Mouse (Mus musculus) kidney, adult 11 months (tissue): ENCODE measurements at regions not wholly inside any gene's neighbourhood (a gene's known extent, or its start where the extent isn't known, plus 50 kb on each side); places are given as distances from the start of the nearest gene placed in this dataset.
"Not testable (repeated sequence)": the region's sequence is repeated elsewhere in the genome, so short reads cannot be mapped to it uniquely, and the experiment has no call there.

Source experiments
- DNase-seq: peaks from one replicate; pipeline ENCODE4 v3.0.0; 2022

- DNase-seq, result no peak
These were observed 172.7 kb upstream of the Prkcq start for GRCm38 (mm10) chr2:10999217-10999618.

- DNase-seq, result no peak
These were observed 166.1 kb upstream of the Prkcq start for GRCm38 (mm10) chr2:11005806-11006205.

GRCm38 (mm10) chr2:11011041-11011962, 160.6 kb upstream of the Prkcq start:
- no peak for DNase-seq

GRCm38 (mm10) chr2:11012312-11012860, 159.5 kb upstream of the Prkcq start:
- DNase-seq, result no peak

DNA sequence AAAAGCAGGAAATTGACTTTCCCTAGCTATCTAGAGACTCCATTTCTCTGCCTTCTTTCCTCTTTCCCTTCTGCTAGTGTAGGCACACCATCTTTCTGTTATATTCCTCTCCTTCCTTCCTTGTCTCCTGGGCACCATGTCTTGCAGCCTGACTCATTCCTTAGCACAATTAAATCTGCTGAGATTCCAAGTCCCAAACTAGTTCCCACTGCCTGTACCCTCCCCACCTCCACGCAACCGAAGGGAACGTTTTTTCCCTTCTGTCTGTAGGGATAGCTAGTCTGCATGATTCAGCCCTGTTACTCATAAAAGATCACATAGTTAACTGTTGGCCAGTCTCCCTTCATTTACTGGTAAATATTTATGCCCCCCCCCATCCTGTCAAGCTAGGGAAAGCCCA, 158.8 kb upstream of the Prkcq start:
- DNase-seq, result no peak

DNA sequence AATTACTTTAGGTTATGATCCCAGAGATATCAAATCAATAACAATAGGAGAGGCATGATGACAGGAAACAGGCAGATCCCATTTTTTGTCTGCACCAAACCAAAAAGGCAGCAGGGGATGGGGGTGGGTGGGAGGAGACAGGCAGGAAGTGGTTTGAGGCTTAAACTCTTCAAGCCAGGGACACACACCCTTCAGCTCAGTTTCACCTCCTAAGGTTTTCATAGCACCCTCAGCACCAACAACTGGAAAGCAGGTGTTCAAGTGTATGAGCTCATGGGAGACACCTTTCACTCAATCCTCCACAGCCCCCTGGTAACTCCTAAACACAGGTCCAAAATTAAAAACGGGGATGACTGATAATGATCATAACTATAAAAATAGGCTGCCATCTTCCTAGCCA, 155.5 kb upstream of the Prkcq start:
- no peak for DNase-seq

DNA sequence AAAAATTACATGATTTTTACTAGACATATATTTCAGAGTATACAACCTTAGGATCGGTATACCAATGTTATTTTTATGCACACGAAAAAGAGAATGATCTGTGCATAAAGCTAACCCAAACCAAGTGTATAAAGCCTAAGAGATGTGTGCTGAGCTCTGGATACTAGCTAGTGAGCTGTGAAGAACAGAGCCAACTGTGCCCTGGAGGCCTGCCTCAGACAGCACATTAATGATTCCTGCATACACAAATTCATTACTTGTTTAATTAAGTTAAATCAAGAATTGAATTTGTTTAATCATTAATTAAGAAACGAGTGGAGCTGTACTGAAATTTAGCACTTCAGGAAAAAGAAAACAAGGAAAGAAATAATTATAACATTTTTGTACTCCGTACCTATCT, 139.0 kb upstream of the Prkcq start:
- DNase-seq, result peak; percentile 35

DNA sequence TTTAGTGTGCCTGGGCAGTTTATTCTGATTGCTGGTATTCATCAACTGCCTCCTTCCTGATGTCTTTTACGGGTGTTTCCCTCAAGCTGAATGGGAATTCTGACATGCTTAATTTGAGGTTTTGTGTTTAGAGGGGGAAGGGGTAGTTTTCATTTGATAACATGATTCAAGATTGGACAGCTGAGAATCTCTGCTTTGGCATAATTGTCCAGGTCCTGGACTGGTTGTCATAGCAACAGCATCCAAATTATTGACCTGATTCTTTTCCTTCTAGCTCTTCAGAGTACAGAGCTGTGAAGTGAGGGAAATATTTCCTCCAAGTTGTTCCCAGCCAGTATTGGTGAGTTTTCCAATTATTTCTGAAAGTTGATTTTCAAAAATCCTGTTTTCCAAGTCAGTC, 137.7 kb upstream of the Prkcq start:
- DNase-seq, result no peak

DNA sequence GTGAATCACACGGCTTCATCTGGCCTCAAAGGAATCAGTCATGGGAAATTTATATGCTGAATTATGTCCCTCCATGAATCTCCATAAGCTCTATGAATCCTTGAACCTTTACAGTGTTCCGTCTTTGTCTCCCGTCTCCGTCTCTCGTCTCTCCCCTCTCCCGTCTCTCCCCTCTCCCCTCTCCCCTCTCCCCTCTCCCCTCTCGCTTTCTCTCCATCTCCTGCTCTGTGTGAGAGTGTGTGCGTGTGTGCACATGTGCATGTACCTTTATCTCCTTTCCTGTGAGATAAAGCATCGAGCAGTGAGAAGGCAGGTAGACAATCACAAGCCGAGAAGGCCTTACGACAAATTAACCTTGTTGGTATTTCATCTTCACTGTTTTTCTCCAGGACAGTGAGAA, 134.6 kb upstream of the Prkcq start:
- no peak for DNase-seq

GRCm38 (mm10) chr2:11038440-11038839, 133.5 kb upstream of the Prkcq start:
- DNase-seq, result no peak

GRCm38 (mm10) chr2:11040005-11040404, 131.9 kb upstream of the Prkcq start:
- no peak for DNase-seq

DNA sequence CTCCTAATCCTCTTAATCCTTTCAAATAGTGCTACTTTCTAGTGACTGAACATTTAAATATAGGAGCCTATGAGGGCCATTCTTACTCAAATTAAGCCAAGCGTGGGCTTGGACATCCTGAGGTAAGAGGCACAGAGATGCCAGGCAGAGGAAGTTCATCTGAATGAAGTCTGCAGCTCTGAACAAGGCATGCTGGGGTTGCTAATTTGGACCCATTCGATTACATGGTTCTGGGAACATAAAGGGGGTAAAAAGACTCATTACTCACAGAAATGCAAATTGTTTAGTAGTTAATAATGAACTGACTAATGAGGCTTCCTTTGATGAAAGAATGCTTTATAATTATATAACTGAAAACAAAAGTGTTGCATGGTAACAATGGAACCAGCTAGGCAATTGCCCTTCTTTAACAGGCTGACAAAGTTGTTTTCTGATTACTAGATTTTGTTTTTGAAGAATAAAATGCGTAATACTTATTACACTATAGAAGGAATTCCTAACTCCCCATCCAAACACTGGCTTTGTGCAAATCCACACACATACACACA, 127.1 kb upstream of the Prkcq start:
- DNase-seq, result no peak

GRCm38 (mm10) chr2:11051621-11052020, 120.3 kb upstream of the Prkcq start:
- DNase-seq, result no peak

DNA sequence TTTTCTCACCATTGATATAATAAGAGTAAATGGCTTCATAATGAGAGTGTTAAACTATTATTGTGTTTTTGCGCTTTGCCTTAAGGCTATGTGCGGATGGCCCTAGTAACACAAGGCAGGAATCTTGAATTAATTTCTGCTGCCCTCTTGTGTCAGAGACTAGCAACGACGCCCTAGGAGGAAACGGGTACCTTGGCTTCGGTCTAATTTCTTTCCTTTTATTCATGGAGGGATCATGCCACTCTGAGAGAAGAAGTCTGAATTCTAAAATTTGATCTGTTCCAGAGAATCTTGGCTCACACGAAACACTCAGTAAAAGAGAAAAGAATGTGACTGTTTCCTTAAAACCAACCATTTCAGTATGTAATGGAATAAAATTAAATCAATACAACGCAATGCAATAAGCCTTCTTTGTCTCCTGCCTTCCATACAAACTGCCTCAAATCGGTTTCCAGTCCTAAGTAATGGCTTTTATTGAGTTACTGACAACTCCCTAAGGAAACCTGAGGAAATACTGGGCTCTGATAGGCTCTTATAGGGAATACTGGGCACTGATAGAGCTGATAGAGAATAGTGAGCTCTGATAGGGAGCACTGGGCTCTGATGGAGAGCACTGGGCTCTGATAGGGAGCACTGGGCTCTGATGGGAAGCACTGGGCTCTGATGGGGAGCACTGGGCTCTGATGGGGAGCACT, 112.0 kb upstream of the Prkcq start:
- peak; percentile 9 for DNase-seq

GRCm38 (mm10) chr2:11067384-11067783, 104.5 kb upstream of the Prkcq start:
- DNase-seq, result no peak

GRCm38 (mm10) chr2:11083536-11083935, 88.4 kb upstream of the Prkcq start:
- DNase-seq, result no peak

GRCm38 (mm10) chr2:11086996-11087395, 84.9 kb upstream of the Prkcq start:
- DNase-seq, result peak; percentile 2

DNA sequence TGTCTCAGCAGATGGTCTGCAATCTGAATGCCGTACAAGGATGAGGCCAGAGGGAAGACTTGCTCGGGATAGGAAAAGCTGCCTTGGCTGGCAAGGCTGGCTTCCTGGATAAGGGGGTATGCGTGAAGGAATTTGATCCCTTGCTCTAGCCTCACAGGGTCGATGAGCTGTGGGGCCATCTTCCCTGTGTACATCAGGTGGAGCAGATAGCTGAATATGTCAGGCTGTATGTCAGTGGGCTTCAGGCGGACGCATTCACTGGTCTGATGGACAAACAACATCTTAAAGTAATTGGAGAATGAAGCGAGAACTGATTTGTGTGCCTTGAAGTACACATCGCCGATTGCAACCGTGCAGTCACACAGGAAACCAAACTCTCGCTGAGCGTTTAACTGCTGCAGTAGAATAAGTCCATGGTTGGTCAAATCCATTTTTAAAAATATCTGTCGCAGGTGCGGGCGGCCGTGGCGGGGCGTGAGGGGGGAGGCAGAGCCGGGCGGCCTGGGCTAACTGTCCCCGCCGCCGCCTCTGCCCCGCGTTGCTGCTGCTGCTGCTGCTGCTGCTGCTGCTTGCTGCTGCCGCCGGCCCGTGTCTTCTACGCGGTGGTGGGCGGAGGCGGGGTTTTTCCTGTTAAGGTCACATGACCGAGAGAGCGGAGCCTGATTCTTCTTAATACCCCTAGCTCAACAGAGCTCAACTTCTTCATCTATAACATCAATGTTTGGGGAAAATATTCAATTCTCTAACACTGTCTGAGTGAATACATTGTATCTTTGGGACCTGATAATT, 71.9 kb upstream of the Prkcq start:
- not testable (repeated sequence) for DNase-seq

DNA sequence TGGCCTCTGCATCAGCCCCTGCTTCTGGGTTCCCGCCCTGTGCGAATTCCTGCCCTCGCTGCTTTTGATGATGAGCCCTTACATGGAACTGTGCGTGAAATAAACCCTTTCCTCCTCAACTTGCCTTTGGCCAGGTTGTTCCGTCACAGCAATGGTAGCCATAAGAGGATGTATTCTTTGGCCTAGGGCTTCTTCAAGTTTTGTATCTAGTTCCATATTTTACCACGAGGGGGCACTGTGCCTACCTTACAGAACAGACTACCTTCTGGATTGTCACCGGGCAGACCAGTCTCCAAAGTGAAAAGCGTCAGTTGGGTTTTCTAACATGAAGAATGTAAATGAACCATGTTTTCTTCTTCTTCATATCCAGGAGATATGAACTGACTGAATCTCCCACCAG, 58.7 kb upstream of the Prkcq start:
- peak; percentile 8 for DNase-seq

DNA sequence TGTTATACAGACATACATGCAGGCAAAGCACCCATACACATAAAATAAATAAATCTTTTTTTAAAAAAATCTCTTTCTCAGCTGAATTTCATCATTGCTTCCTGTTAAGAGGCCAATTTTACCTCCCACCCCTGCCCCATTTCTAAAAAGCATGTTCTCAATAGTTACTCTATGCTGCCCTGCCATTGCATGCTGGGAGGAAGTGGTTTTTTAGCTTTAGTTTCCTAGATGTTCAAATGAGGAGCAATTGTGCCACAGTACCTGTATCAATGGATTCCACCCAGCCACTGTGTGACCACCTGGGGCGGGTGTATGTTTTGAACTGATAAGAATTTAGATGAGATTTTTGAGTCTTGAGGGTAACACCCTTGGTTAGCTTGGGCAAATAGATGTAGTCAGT, 53.3 kb upstream of the Prkcq start:
- no peak for DNase-seq

- peak; percentile 25 for DNase-seq
These were observed 52.6 kb upstream of the Prkcq start for GRCm38 (mm10) chr2:11119301-11119700.
